Mouse (Mus musculus): ENCODE measurements around the gene C1qtnf1. TPM values are rescaled to one million over a fixed set of nuclear protein-coding genes. Genes with fewer than 3 reads are reported as not detected.

C1qtnf1 gene
- polyA plus RNA-seq, 2 experiments, result 12.4 to 12.5 TPM

DNA sequence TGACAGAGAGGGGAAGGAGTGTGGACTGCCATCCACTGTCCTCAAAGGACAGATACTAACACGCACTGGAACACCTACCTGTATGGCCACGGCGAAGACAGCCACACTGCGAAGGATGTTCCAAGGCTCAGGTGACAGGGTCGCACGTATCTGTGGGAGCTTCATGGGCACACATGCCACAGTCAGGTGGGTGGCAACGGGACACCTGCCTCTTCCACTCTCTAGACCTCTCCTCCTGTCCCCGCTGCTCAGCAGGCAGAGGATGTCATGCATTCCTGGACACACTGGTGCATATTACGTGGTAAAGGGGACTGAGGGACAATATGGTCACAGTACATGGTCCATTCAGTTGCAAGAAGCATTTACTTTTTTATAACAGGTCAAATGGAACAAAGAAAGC is 10.5 kb upstream of the C1qtnf1 start:
- WGBS, result 95% methylated on average over 9 of the region's 9 CpGs
- no peak overlapping the region for H3K27ac ChIP-seq (replicated peaks; ENCODE audit: low read depth, low read length)
- peak overlapping the region; percentile 92; the same call in 1 of the 2 replicates for H3K9ac ChIP-seq (ENCODE audit: low read depth, low read length, severe bottlenecking)
- peaks cover 13% of the 10 kb centered on the region for H3K4me1 ChIP-seq (ENCODE audit: control insufficient read depth, insufficient read depth, low read length)
- H3K4me3 ChIP-seq (replicated peaks; ENCODE audit: low read length), result no peak overlapping the region
- no peak for DNase-seq (ENCODE audit: low spot score)
- H3K27me3 ChIP-seq (ENCODE audit: control insufficient read depth, insufficient read depth, low read length), result no peaks in the 10 kb centered on the region
- no peak for ATAC-seq (ENCODE audit: low FRiP score, low read depth)
- H3K9me3 ChIP-seq (ENCODE audit: control insufficient read depth, low read length), result no peaks in the 10 kb centered on the region
- peaks cover 27% of the 10 kb centered on the region for H3K36me3 ChIP-seq (ENCODE audit: control insufficient read depth, insufficient read depth, low read length)
- TF ChIP-seq POLR2A (IDR thresholded peaks at IDR 0.05; ENCODE audit: borderline replicate concordance, extremely low read depth, insufficient read depth, insufficient read length), result no peak
- peak overlapping the region; percentile 90; the same call in 1 of the 2 replicates for H3K4me2 ChIP-seq (replicated peaks; ENCODE audit: low read depth, low read length, severe bottlenecking)

DNA sequence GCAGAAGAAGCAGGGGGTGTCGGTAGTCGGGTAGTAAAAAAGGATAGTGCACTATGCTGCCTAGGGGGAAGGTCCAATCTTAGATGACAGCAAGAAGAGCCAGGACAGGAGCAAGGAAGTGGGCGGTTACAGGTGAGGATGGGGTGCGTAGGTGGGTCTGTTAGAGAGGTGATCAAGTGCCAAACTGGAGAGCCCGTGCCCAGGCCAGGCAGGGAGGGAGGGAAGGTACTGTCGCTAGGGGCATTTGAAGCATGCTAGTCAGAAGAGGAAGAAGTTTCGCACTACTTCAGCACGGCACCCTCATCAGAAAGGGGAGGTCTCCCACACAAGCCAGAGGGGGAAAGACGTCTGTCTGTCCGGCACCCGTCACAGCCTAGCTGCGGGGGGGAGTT is 9.6 kb upstream of the C1qtnf1 start:
- ATAC-seq (ENCODE audit: low FRiP score, low read depth) (no peak), DNase-seq (ENCODE audit: low spot score) (no peak)
- peak overlapping the region; percentile 90 for H3K4me2 ChIP-seq (replicated peaks; ENCODE audit: low read depth, low read length, severe bottlenecking)
- H3K4me1 ChIP-seq (ENCODE audit: control insufficient read depth, insufficient read depth, low read length), result peaks cover 17% of the 10 kb centered on the region
- no peaks in the 10 kb centered on the region for H3K27me3 ChIP-seq (ENCODE audit: control insufficient read depth, insufficient read depth, low read length)
- H3K4me3 ChIP-seq (replicated peaks; ENCODE audit: low read length), result peak overlapping the region; percentile 91
- peak overlapping the region; percentile 59; the same call in 1 of the 2 replicates for H3K27ac ChIP-seq (replicated peaks; ENCODE audit: low read depth, low read length)
- peaks cover 27% of the 10 kb centered on the region for H3K36me3 ChIP-seq (ENCODE audit: control insufficient read depth, insufficient read depth, low read length)
- H3K9ac ChIP-seq (ENCODE audit: low read depth, low read length, severe bottlenecking), result peak overlapping the region; percentile 92
- H3K9me3 ChIP-seq (ENCODE audit: control insufficient read depth, low read length), result no peaks in the 10 kb centered on the region
- no peak for TF ChIP-seq POLR2A (IDR thresholded peaks at IDR 0.05; ENCODE audit: borderline replicate concordance, extremely low read depth, insufficient read depth, insufficient read length)
- 4% methylated on average over 12 of the region's 12 CpGs for WGBS

DNA sequence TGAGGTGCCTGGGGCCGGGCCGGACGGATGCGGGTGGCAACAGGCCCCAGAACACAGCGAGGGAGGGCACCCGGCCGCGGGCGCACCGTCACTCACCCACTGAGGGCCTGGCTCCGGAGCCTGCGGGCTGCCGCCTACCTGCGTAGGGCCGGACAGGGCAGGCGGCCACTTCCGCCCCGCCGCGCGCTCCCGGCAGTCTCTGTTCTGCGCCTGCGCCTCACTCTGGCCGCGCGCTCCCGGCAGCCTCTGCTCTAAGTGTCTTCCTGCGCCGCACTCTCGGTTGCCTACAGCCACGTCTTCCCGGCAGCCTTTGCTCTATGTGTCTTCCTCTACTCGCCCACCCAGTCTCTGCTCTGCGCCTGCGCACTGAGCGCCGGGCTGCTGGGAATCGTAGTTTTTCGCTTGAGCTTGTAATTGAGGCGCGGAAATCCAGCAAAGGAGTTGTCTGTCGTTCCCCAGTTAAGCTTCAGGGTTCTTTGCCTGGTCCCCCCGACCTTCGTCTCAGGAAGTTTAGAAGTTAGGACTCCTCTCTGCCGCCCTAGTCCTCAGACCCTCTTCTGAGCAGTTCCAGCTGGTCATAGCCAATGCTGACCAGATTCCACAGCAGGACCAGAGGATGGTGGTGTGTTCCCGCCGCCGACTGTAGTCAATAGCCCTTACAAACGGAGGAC is 9.0 kb upstream of the C1qtnf1 start, which contains the start of gene Cant1:
Cant1 (minus strand) TSS at position 253 of the 671 bp plus-strand sequence.
- peaks cover 22% of the 10 kb centered on the region for H3K4me1 ChIP-seq (ENCODE audit: control insufficient read depth, insufficient read depth, low read length)
- H3K4me3 ChIP-seq (replicated peaks; ENCODE audit: low read length), result peak within 1 kb of the TSS; percentile 91
- H3K9ac ChIP-seq (ENCODE audit: low read depth, low read length, severe bottlenecking), result peak within 1 kb of the TSS; percentile 92
- H3K9me3 ChIP-seq (ENCODE audit: control insufficient read depth, low read length), result no peaks in the 10 kb centered on the region
- DNase-seq (ENCODE audit: low spot score) (peak; percentile 98), ATAC-seq (ENCODE audit: low FRiP score, low read depth) (peak; percentile 95)
- H3K4me2 ChIP-seq (replicated peaks; ENCODE audit: low read depth, low read length, severe bottlenecking), result peak within 1 kb of the TSS; percentile 90
- WGBS, result under 1% methylated on average over 41 of the region's 50 CpGs
- H3K27ac ChIP-seq (replicated peaks; ENCODE audit: low read depth, low read length), result peak within 1 kb of the TSS; percentile 59
- peak; percentile 79; the same call in 1 of the 2 replicates for TF ChIP-seq POLR2A (IDR thresholded peaks at IDR 0.05; ENCODE audit: borderline replicate concordance, extremely low read depth, insufficient read depth, insufficient read length)
- peaks cover 24% of the 10 kb centered on the region for H3K36me3 ChIP-seq (ENCODE audit: control insufficient read depth, insufficient read depth, low read length)
- no peaks in the 10 kb centered on the region for H3K27me3 ChIP-seq (ENCODE audit: control insufficient read depth, insufficient read depth, low read length)

DNA sequence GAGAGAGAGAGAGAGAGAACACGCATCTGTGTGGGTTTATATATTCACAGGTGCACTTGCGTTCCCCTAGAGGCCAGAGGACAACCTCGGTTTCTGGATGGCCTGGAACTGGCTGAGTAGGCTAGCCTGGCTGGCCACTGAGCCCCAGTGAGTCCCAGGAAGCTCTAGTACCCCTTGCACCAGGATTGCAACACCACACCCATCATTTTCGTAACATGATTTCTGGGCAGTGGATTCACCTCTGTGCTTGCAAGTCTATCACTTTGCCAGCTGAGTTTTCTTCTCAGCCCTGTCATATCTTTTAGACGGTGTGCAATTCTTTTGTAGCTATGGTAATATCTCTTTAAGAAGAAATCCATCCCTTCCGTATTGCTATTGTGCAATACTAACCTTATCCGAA is 7.7 kb upstream of the C1qtnf1 start:
- no peak for DNase-seq (ENCODE audit: low spot score)
- no peaks in the 10 kb centered on the region for H3K27me3 ChIP-seq (ENCODE audit: control insufficient read depth, insufficient read depth, low read length)
- peaks cover 30% of the 10 kb centered on the region for H3K4me1 ChIP-seq (ENCODE audit: control insufficient read depth, insufficient read depth, low read length)
- no peak overlapping the region for H3K27ac ChIP-seq (replicated peaks; ENCODE audit: low read depth, low read length)
- H3K9me3 ChIP-seq (ENCODE audit: control insufficient read depth, low read length), result no peaks in the 10 kb centered on the region
- ATAC-seq (ENCODE audit: low FRiP score, low read depth), result no peak
- 64% methylated on average over 7 of the region's 7 CpGs for WGBS
- H3K9ac ChIP-seq (ENCODE audit: low read depth, low read length, severe bottlenecking), result no peak overlapping the region
- no peak for TF ChIP-seq POLR2A (IDR thresholded peaks at IDR 0.05; ENCODE audit: borderline replicate concordance, extremely low read depth, insufficient read depth, insufficient read length)
- no peak overlapping the region for H3K4me3 ChIP-seq (replicated peaks; ENCODE audit: low read length)
- H3K4me2 ChIP-seq (replicated peaks; ENCODE audit: low read depth, low read length, severe bottlenecking), result no peak overlapping the region
- peaks cover 11% of the 10 kb centered on the region for H3K36me3 ChIP-seq (ENCODE audit: control insufficient read depth, insufficient read depth, low read length)

DNA sequence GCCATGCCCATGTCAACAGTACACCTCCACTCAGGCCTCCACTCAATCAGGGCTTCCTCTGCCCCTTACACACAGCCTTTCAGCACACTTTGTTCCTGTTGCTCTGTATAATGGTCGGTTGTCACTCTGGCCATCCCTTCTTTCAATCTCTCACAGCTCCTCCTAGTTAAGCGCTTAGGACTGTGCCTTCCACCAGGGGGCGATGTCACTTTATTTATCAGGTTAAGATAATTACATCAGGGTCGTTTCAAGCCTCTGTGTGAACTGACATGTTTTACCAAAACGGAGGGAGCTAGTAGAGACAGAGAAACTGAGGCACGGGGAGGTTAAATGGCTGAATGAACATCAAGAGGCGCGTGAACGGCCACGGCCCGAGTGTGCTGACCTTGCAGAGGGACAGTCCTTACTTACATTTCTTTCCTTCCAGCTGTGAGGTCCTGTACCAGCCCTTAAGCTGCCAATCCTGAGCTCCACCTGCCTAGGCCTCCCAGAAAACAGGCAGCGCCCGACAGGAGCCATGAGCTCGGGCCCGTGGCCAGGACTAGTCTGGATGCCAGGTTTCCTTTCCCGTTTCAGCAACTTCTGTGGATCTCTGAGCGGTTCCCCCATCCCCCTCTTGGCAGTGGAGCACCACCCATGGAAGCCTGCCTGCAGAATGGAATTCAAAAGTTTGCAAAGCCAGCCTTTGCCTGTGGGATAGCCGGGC is 4.6 kb upstream of the C1qtnf1 start:
- peak; percentile 93 for DNase-seq (ENCODE audit: low spot score)
- Histone ChIP-seq H3K27me3 (ENCODE audit: control insufficient read depth, insufficient read depth, low read length) (no peaks in the 10 kb centered on the region), H3K9ac (ENCODE audit: low read depth, low read length, severe bottlenecking) (no peak overlapping the region), H3K36me3 (ENCODE audit: control insufficient read depth, insufficient read depth, low read length) (no peaks in the 10 kb centered on the region), H3K27ac (replicated peaks; ENCODE audit: low read depth, low read length) (peak overlapping the region; percentile 70), H3K4me2 (replicated peaks; ENCODE audit: low read depth, low read length, severe bottlenecking) (peak overlapping the region; percentile 37), H3K4me3 (replicated peaks; ENCODE audit: low read length) (no peak overlapping the region), H3K9me3 (ENCODE audit: control insufficient read depth, low read length) (no peaks in the 10 kb centered on the region), H3K4me1 (ENCODE audit: control insufficient read depth, insufficient read depth, low read length) (peaks cover 31% of the 10 kb centered on the region)
- ATAC-seq (ENCODE audit: low FRiP score, low read depth), result peak; percentile 38
- TF ChIP-seq POLR2A (IDR thresholded peaks at IDR 0.05; ENCODE audit: borderline replicate concordance, extremely low read depth, insufficient read depth, insufficient read length), result no peak
- WGBS, result 6% methylated on average over 18 of the region's 18 CpGs

All from limb, embryonic 14.5 days (tissue).